Comparison of ENCODE assay signal across 8 mouse cellular contexts in genomic region chr2:157279416-157279800, GRCm38 (mm10). TPM values are rescaled to one million over a fixed set of nuclear protein-coding genes. Genes with fewer than 3 reads are reported as not detected.
DNase-seq lines count a peak whose midpoint lies in the region; ATAC-seq lines count a peak whose summit lies in the region.

Gene Mroh8 (minus strand): TSS chr2:157279549.

- no peak for DNase-seq in heart, postnatal 14 days
- peak; percentile 43 for DNase-seq in 3T3-L1 (ENCODE audit: low read depth, low spot score)
- peak; percentile 67 to 75 for DNase-seq in adrenal gland, postnatal 36 days
- no peak for DNase-seq in forebrain, embryonic 14.5 days (ENCODE audit: low spot score)
- DNase-seq in left cerebral cortex, postnatal 36 days (ENCODE audit: low spot score in 2 of 2): peak; percentile 81 to 85
- no peak for DNase-seq in gastrocnemius, adult 18-20 months (ENCODE audit: low spot score)

- under 1% methylated on average over 32 of the region's 32 CpGs for WGBS in heart, embryonic 13.5 days
- under 1% methylated on average over 23 of the region's 32 CpGs for WGBS in forebrain, embryonic 14.5 days
- 0% methylated on average over 32 of the region's 32 CpGs for WGBS in neural tube, embryonic 15.5 days

- H3K36me3 ChIP-seq in heart, embryonic 13.5 days: peaks cover 25% of the 10 kb centered on the region
- H3K36me3 ChIP-seq in forebrain, embryonic 14.5 days (ENCODE audit: control insufficient read depth, insufficient read depth, low read length): peaks cover 17% of the 10 kb centered on the region
- H3K36me3 ChIP-seq in neural tube, embryonic 15.5 days: peaks cover 10% of the 10 kb centered on the region

- H3K9me3 ChIP-seq in heart, embryonic 13.5 days: no peaks in the 10 kb centered on the region
- H3K9me3 ChIP-seq in forebrain, embryonic 14.5 days (replicated peaks; ENCODE audit: control insufficient read depth, low read length): no peaks in the 10 kb centered on the region
- no peaks in the 10 kb centered on the region for H3K9me3 ChIP-seq in neural tube, embryonic 15.5 days (replicated peaks)

- no peak for ATAC-seq in heart, embryonic 13.5 days (ENCODE audit: extremely low read depth, insufficient number of reproducible peaks, low FRiP score, low TSS enrichment)
- peak; percentile 59 for ATAC-seq in forebrain, embryonic 14.5 days
- ATAC-seq in neural tube, embryonic 15.5 days (ENCODE audit: low FRiP score): peak; percentile 81

- peak within 1 kb of the TSS; percentile 74 for H3K4me2 ChIP-seq in heart, embryonic 13.5 days
- peak within 1 kb of the TSS; percentile 84 for H3K4me2 ChIP-seq in forebrain, embryonic 14.5 days (ENCODE audit: low read length)
- H3K4me2 ChIP-seq in neural tube, embryonic 15.5 days: peak within 1 kb of the TSS; percentile 74

- H3K9ac ChIP-seq in heart, embryonic 13.5 days: peak within 1 kb of the TSS; percentile 97
- peak within 1 kb of the TSS; percentile 93 for H3K9ac ChIP-seq in forebrain, embryonic 14.5 days (ENCODE audit: low read length)
- H3K9ac ChIP-seq in neural tube, embryonic 15.5 days (replicated peaks): peak within 1 kb of the TSS; percentile 95

- peaks cover 25% of the 10 kb centered on the region for H3K4me1 ChIP-seq in heart, embryonic 13.5 days
- H3K4me1 ChIP-seq in forebrain, embryonic 14.5 days (ENCODE audit: control insufficient read depth, insufficient read depth, low read length): peaks cover 16% of the 10 kb centered on the region
- peaks cover 22% of the 10 kb centered on the region for H3K4me1 ChIP-seq in neural tube, embryonic 15.5 days

- intact Hi-C loops in heart, postnatal 14 days (cut with DNase I): no loop called here
- intact Hi-C loops in left cerebral cortex, postnatal 36 days (cut with DNase I): loop anchor here (5.0 kb wide), 1 partner anchor 77 kb away; the partner anchor contains the start of gene Rbl1

- H3K4me3 ChIP-seq in heart, embryonic 13.5 days: peak within 1 kb of the TSS; percentile 81
- H3K4me3 ChIP-seq in forebrain, embryonic 14.5 days (ENCODE audit: low read depth, low read length): peak within 1 kb of the TSS; percentile 98
- H3K4me3 ChIP-seq in neural tube, embryonic 15.5 days (replicated peaks): peak within 1 kb of the TSS; percentile 99

- H3K27ac ChIP-seq in heart, embryonic 13.5 days (replicated peaks): peak within 1 kb of the TSS; percentile 93
- H3K27ac ChIP-seq in forebrain, embryonic 14.5 days (ENCODE audit: low read depth, low read length): peak within 1 kb of the TSS; percentile 91
- peak within 1 kb of the TSS; percentile 98 for H3K27ac ChIP-seq in neural tube, embryonic 15.5 days (replicated peaks)

- H3K27me3 ChIP-seq in heart, embryonic 13.5 days (replicated peaks): no peaks in the 10 kb centered on the region
- no peaks in the 10 kb centered on the region for H3K27me3 ChIP-seq in forebrain, embryonic 14.5 days (replicated peaks; ENCODE audit: control insufficient read depth, insufficient read depth, low read length)
- H3K27me3 ChIP-seq in neural tube, embryonic 15.5 days (replicated peaks): no peaks in the 10 kb centered on the region

RNA-seq across cellular contexts. Expression of gene Mroh8, which starts in this region (rescaled TPM):
- polyA plus RNA-seq in heart, embryonic 13.5 days (2015; fragmentation: Nextera tagmentation; extraction: Ambion mirVana): 0.29 and 0.32 TPM in 2 replicates
- total RNA-seq in heart, postnatal 14 days (2021): under 1 TPM; 0.12 to 0.19 TPM
- total RNA-seq in adrenal gland, postnatal 36 days (2021): under 1 TPM; 0.26 to 0.43 TPM
- polyA plus RNA-seq in forebrain, embryonic 14.5 days (2014; fragmentation: Nextera tagmentation; extraction: Ambion mirVana): 0.13 and 0.37 TPM in 2 replicates
- 1 to 10 TPM; 1.8 to 1.9 TPM for total RNA-seq in left cerebral cortex, postnatal 36 days (2021)
- 0.44 and 0.46 TPM in 2 replicates for polyA plus RNA-seq in neural tube, embryonic 15.5 days (2015; fragmentation: Nextera tagmentation; extraction: Ambion mirVana)
- total RNA-seq in gastrocnemius, adult 18-20 months (2021): 1 to 10 TPM; 1.4 TPM

Comparison
In these comparisons a context has a peak if more than half of its experiments do, and no peak if none do; other contexts are left out.
1. Peak in DNase-seq in adrenal gland, postnatal 36 days; RNA of the gene not detected or under 1 TPM.
2. Peak in ATAC-seq, H3K4me3 ChIP-seq, H3K27ac ChIP-seq, H3K9ac ChIP-seq and H3K4me2 ChIP-seq in forebrain, embryonic 14.5 days; RNA of the gene not detected or under 1 TPM.
3. Peak in ATAC-seq, H3K4me3 ChIP-seq, H3K27ac ChIP-seq, H3K9ac ChIP-seq and H3K4me2 ChIP-seq in neural tube, embryonic 15.5 days; RNA of the gene not detected or under 1 TPM.
4. DNase-seq: peak in 3T3-L1 (single experiment) and left cerebral cortex, postnatal 36 days (2 of 2); none in heart, postnatal 14 days (0 of 2), forebrain, embryonic 14.5 days (single experiment) and gastrocnemius, adult 18-20 months (single experiment).
5. Peak in every context shown above with its lines, with median percentiles within 50 percentile points of each other: H3K27ac ChIP-seq, H3K4me2 ChIP-seq, H3K4me3 ChIP-seq and H3K9ac ChIP-seq.